Mouse (Mus musculus): ENCODE data around the gene Wdr27. TPM values are rescaled to one million over a fixed set of nuclear protein-coding genes. Genes with fewer than 3 reads are reported as not detected.

Wdr27 gene
- polyA plus RNA-seq, 1 experiment: 51.5 TPM

- Histone ChIP-seq H3K27me3 (ENCODE audit: control insufficient read depth, insufficient read depth, low read length) (no peaks in the 10 kb centered on the region), H3K36me3 (ENCODE audit: control insufficient read depth, insufficient read depth, low read length) (no peaks in the 10 kb centered on the region), H3K4me3 (ENCODE audit: control insufficient read depth, low read depth, low read length) (no peak overlapping the region), H3K4me1 (ENCODE audit: control insufficient read depth, insufficient read depth, low read length) (no peaks in the 10 kb centered on the region), H3K27ac (ENCODE audit: control insufficient read depth, insufficient read depth, low read depth, low read length) (no peak overlapping the region)
- TF ChIP-seq POLR2A (IDR thresholded peaks at IDR 0.05; ENCODE audit: control insufficient read depth, low read depth, low read length) (no peak), CTCF (IDR thresholded peaks at IDR 0.05; ENCODE audit: control insufficient read depth, insufficient read depth, insufficient replicate concordance, low read depth, low read length) (no peak)
These were observed 56.0 kb downstream of the Wdr27 start for GRCm38 (mm10) chr17:14886933-14887332.

- TF ChIP-seq POLR2A (IDR thresholded peaks at IDR 0.05; ENCODE audit: control insufficient read depth, low read depth, low read length) (no peak), CTCF (IDR thresholded peaks at IDR 0.05; ENCODE audit: control insufficient read depth, insufficient read depth, insufficient replicate concordance, low read depth, low read length) (no peak)
- H3K36me3 ChIP-seq (ENCODE audit: control insufficient read depth, insufficient read depth, low read length): no peaks in the 10 kb centered on the region
- H3K27me3 ChIP-seq (ENCODE audit: control insufficient read depth, insufficient read depth, low read length): no peaks in the 10 kb centered on the region
- no peak overlapping the region for H3K4me3 ChIP-seq (ENCODE audit: control insufficient read depth, low read depth, low read length)
- no peak overlapping the region for H3K27ac ChIP-seq (ENCODE audit: control insufficient read depth, insufficient read depth, low read depth, low read length)
- H3K4me1 ChIP-seq (ENCODE audit: control insufficient read depth, insufficient read depth, low read length): no peaks in the 10 kb centered on the region
These were observed 68.2 kb downstream of the Wdr27 start for GRCm38 (mm10) chr17:14874656-14875204.

GRCm38 (mm10) chr17:14860220-14860619 lies 82.7 kb downstream of the Wdr27 start:
- Histone ChIP-seq H3K27me3 (ENCODE audit: control insufficient read depth, insufficient read depth, low read length) (no peaks in the 10 kb centered on the region), H3K4me1 (ENCODE audit: control insufficient read depth, insufficient read depth, low read length) (no peaks in the 10 kb centered on the region), H3K36me3 (ENCODE audit: control insufficient read depth, insufficient read depth, low read length) (no peaks in the 10 kb centered on the region), H3K27ac (ENCODE audit: control insufficient read depth, insufficient read depth, low read depth, low read length) (no peak overlapping the region), H3K4me3 (ENCODE audit: control insufficient read depth, low read depth, low read length) (no peak overlapping the region)
- TF ChIP-seq POLR2A (IDR thresholded peaks at IDR 0.05; ENCODE audit: control insufficient read depth, low read depth, low read length): no peak
- TF ChIP-seq CTCF (IDR thresholded peaks at IDR 0.05; ENCODE audit: control insufficient read depth, insufficient read depth, insufficient replicate concordance, low read depth, low read length): no peak

- Histone ChIP-seq H3K4me1 (ENCODE audit: control insufficient read depth, insufficient read depth, low read length) (no peaks in the 10 kb centered on the region), H3K27ac (ENCODE audit: control insufficient read depth, insufficient read depth, low read depth, low read length) (no peak overlapping the region), H3K4me3 (ENCODE audit: control insufficient read depth, low read depth, low read length) (no peak overlapping the region), H3K36me3 (ENCODE audit: control insufficient read depth, insufficient read depth, low read length) (no peaks in the 10 kb centered on the region; the same call in 1 of the 2 replicates), H3K27me3 (ENCODE audit: control insufficient read depth, insufficient read depth, low read length) (no peaks in the 10 kb centered on the region)
- TF ChIP-seq CTCF (IDR thresholded peaks at IDR 0.05; ENCODE audit: control insufficient read depth, insufficient read depth, insufficient replicate concordance, low read depth, low read length) (no peak), POLR2A (IDR thresholded peaks at IDR 0.05; ENCODE audit: control insufficient read depth, low read depth, low read length) (no peak)
These were observed 95.2 kb downstream of the Wdr27 start for GRCm38 (mm10) chr17:14847709-14848108.

GRCm38 (mm10) chr17:14846880-14847279 lies 96.1 kb downstream of the Wdr27 start:
- TF ChIP-seq POLR2A (IDR thresholded peaks at IDR 0.05; ENCODE audit: control insufficient read depth, low read depth, low read length) (no peak), CTCF (IDR thresholded peaks at IDR 0.05; ENCODE audit: control insufficient read depth, insufficient read depth, insufficient replicate concordance, low read depth, low read length) (no peak)
- no peaks in the 10 kb centered on the region; the same call in 1 of the 2 replicates for H3K36me3 ChIP-seq (ENCODE audit: control insufficient read depth, insufficient read depth, low read length)

GRCm38 (mm10) chr17:14826715-14827295 lies 116.2 kb downstream of the Wdr27 start:
- Histone ChIP-seq H3K4me1 (ENCODE audit: control insufficient read depth, insufficient read depth, low read length) (no peaks in the 10 kb centered on the region), H3K27me3 (ENCODE audit: control insufficient read depth, insufficient read depth, low read length) (no peaks in the 10 kb centered on the region), H3K36me3 (ENCODE audit: control insufficient read depth, insufficient read depth, low read length) (no peaks in the 10 kb centered on the region), H3K4me3 (ENCODE audit: control insufficient read depth, low read depth, low read length) (no peak overlapping the region), H3K27ac (ENCODE audit: control insufficient read depth, insufficient read depth, low read depth, low read length) (no peak overlapping the region)
- TF ChIP-seq CTCF (IDR thresholded peaks at IDR 0.05; ENCODE audit: control insufficient read depth, insufficient read depth, insufficient replicate concordance, low read depth, low read length) (no peak), POLR2A (IDR thresholded peaks at IDR 0.05; ENCODE audit: control insufficient read depth, low read depth, low read length) (no peak)

More at GRCm38 (mm10) chr17:14846880-14847279, 96.1 kb downstream of the Wdr27 start:
- Histone ChIP-seq H3K4me3 (ENCODE audit: control insufficient read depth, low read depth, low read length) (no peak overlapping the region), H3K27me3 (ENCODE audit: control insufficient read depth, insufficient read depth, low read length) (no peaks in the 10 kb centered on the region), H3K4me1 (ENCODE audit: control insufficient read depth, insufficient read depth, low read length) (no peaks in the 10 kb centered on the region), H3K27ac (ENCODE audit: control insufficient read depth, insufficient read depth, low read depth, low read length) (no peak overlapping the region)

- Histone ChIP-seq H3K4me1 (ENCODE audit: control insufficient read depth, insufficient read depth, low read length) (no peaks in the 10 kb centered on the region), H3K36me3 (ENCODE audit: control insufficient read depth, insufficient read depth, low read length) (no peaks in the 10 kb centered on the region), H3K27ac (ENCODE audit: control insufficient read depth, insufficient read depth, low read depth, low read length) (no peak overlapping the region), H3K27me3 (ENCODE audit: control insufficient read depth, insufficient read depth, low read length) (no peaks in the 10 kb centered on the region), H3K4me3 (ENCODE audit: control insufficient read depth, low read depth, low read length) (no peak overlapping the region)
- TF ChIP-seq CTCF (IDR thresholded peaks at IDR 0.05; ENCODE audit: control insufficient read depth, insufficient read depth, insufficient replicate concordance, low read depth, low read length) (no peak), POLR2A (IDR thresholded peaks at IDR 0.05; ENCODE audit: control insufficient read depth, low read depth, low read length) (no peak)
These were observed 118.0 kb downstream of the Wdr27 start for GRCm38 (mm10) chr17:14824938-14825337.

Measured in testis, adult 2 months (tissue).